In the genomic region with DNA sequence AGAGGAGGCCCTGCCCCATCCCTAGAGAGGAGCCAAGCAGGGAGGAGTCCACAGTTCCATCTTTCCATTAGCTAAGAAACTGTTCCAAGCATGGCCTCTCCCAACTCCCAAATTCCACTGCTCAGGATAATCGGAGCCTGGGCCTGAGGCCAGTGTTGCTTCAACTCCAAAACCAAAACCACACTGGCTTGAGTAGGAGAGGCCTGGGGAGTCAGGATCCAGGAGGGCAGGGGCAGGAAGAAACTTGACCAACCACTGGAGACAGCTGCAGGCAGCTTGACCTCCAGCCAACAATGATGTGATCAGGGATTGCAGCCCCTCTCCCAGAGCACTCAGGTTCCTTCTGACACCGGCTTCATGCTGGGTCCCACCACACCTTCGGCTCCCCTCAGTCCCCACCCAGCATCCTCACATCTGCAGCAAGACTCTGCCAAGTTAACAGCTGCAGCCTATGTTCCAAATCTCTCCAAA, we compare ENCODE assay signal across 12 mouse cellular contexts.
DNase-seq lines count a peak whose midpoint lies in the region; ATAC-seq and TF ChIP-seq lines count a peak whose summit lies in the region.
"Had no signal": no experiment of that assay in that cellular context is flagged by ENCODE, and none has a peak within 500 bp of the region (broad histone marks: within the 10 kb centered on the region; RNA-seq: fewer than 3 reads in every experiment).

No protein-coding gene starts in this region.

- peak; percentile 43; the same call in 1 of the 2 replicates for ATAC-seq in heart, embryonic 15.5 days (replicated peaks; ENCODE audit: insufficient number of reproducible peaks, insufficient read depth, low FRiP score, low read depth)
- no peak for ATAC-seq in activated CD4-positive, CD25-positive, alpha-beta regulatory T cell, adult 4 months
- no peak for ATAC-seq in midbrain, postnatal 0 days (ENCODE audit: low FRiP score)

- intact Hi-C loops in left cerebral cortex, postnatal 36 days (cut with DNase I) = no loop called here

- H3K4me2 ChIP-seq in heart, embryonic 15.5 days = no peak overlapping the region
- no peak overlapping the region for H3K4me2 ChIP-seq in midbrain, postnatal 0 days (ENCODE audit: low read depth, low read length, poor library complexity, severe bottlenecking)
- H3K4me2 ChIP-seq: hindbrain, embryonic 12.5 days; lung, embryonic 15.5 days had no signal

- H3K9me3 ChIP-seq in heart, embryonic 15.5 days (replicated peaks) = no peaks in the 10 kb centered on the region
- no peaks in the 10 kb centered on the region for H3K9me3 ChIP-seq in midbrain, postnatal 0 days (ENCODE audit: low read length)
- H3K9me3 ChIP-seq: hindbrain, embryonic 12.5 days; lung, embryonic 15.5 days had no signal

- 71% methylated on average over 3 of the region's 3 CpGs for WGBS in heart, embryonic 15.5 days
- WGBS in midbrain, postnatal 0 days = 92% methylated on average over 3 of the region's 3 CpGs

- no peak overlapping the region for H3K9ac ChIP-seq in heart, embryonic 15.5 days
- no peak overlapping the region for H3K9ac ChIP-seq in midbrain, postnatal 0 days (replicated peaks; ENCODE audit: low read length, poor library complexity, severe bottlenecking)
- H3K9ac ChIP-seq: hindbrain, embryonic 12.5 days; lung, embryonic 15.5 days had no signal

- no peaks in the 10 kb centered on the region for H3K27me3 ChIP-seq in heart, embryonic 15.5 days
- H3K27me3 ChIP-seq in midbrain, postnatal 0 days (ENCODE audit: insufficient read depth, low read length) = no peaks in the 10 kb centered on the region
- H3K27me3 ChIP-seq: hindbrain, embryonic 12.5 days; lung, embryonic 15.5 days had no signal

- no peak overlapping the region for H3K4me3 ChIP-seq in heart, embryonic 15.5 days
- H3K4me3 ChIP-seq in midbrain, postnatal 0 days (ENCODE audit: low read depth, low read length) = no peak overlapping the region
- H3K4me3 ChIP-seq: hindbrain, embryonic 12.5 days; lung, embryonic 15.5 days had no signal

- no peak for TF ChIP-seq CTCF in midbrain, postnatal 0 days (IDR thresholded peaks at IDR 0.05)

- H3K4me1 ChIP-seq in heart, embryonic 15.5 days (replicated peaks) = peaks cover 17% of the 10 kb centered on the region
- H3K4me1 ChIP-seq in midbrain, postnatal 0 days (ENCODE audit: insufficient read depth, low read length) = no peaks in the 10 kb centered on the region

- DNase-seq in adrenal gland, postnatal 10 days = peak; percentile 12
- no peak for DNase-seq in adrenal gland, adult 8-10 months
- peak; percentile 69 for DNase-seq in gastrocnemius, adult 18-20 months (ENCODE audit: low spot score)
- peak; percentile 56 for DNase-seq in lung, postnatal 36 days
- DNase-seq in left cerebral cortex, postnatal 36 days (ENCODE audit: low spot score in 2 of 2) = no peak
- DNase-seq in midbrain, postnatal 0 days (ENCODE audit: low spot score) = no peak
- DNase-seq: cerebellum, adult 9-11 months; thymus, postnatal 25 days had no signal

- H3K27ac ChIP-seq in heart, embryonic 15.5 days = peak overlapping the region; percentile 26
- H3K27ac ChIP-seq in midbrain, postnatal 0 days (ENCODE audit: low read depth, low read length) = no peak overlapping the region
- H3K27ac ChIP-seq: hindbrain, embryonic 12.5 days; lung, embryonic 15.5 days had no signal

- no peaks in the 10 kb centered on the region for H3K36me3 ChIP-seq in heart, embryonic 15.5 days
- H3K36me3 ChIP-seq in midbrain, postnatal 0 days (ENCODE audit: insufficient read depth, low read length) = no peaks in the 10 kb centered on the region
- H3K36me3 ChIP-seq: hindbrain, embryonic 12.5 days; lung, embryonic 15.5 days had no signal

Comparison
In these comparisons a context has a peak if more than half of its experiments do, and no peak if none do; other contexts are left out.
1. DNase-seq: peak in adrenal gland, postnatal 10 days (single experiment), gastrocnemius, adult 18-20 months (single experiment) and lung, postnatal 36 days (single experiment); none in adrenal gland, adult 8-10 months (single experiment), left cerebral cortex, postnatal 36 days (0 of 2) and midbrain, postnatal 0 days (single experiment).